Mouse (Mus musculus): ENCODE data around the gene Pdcd7.
A peak's percentile ranks its signal among the peaks of the same experiment; 100 is the strongest.
"Not testable (repeated sequence)": the region's sequence is repeated elsewhere in the genome, so short reads cannot be mapped to it uniquely, and the experiment has no call there.

Gene Pdcd7

GRCm38 (mm10) chr9:65345854-65346475, at the start of gene Pdcd7:
Gene Pdcd7 (plus strand): TSS chr9:65346104.
- DNase-seq (ENCODE audit: low read depth, low spot score): peak; percentile 97

- DNase-seq (ENCODE audit: low read depth, low spot score): no peak
Measured at GRCm38 (mm10) chr9:65297056-65297455, 48.8 kb upstream of the Pdcd7 start.

GRCm38 (mm10) chr9:65298761-65299160, 47.1 kb upstream of the Pdcd7 start:
- DNase-seq (ENCODE audit: low read depth, low spot score): no peak

- no peak for DNase-seq (ENCODE audit: low read depth, low spot score)
Measured at GRCm38 (mm10) chr9:65299650-65300049, 46.3 kb upstream of the Pdcd7 start.

- no peak for DNase-seq (ENCODE audit: low read depth, low spot score)
Measured at GRCm38 (mm10) chr9:65302327-65302983, 43.4 kb upstream of the Pdcd7 start.

GRCm38 (mm10) chr9:65303586-65303985, 42.3 kb upstream of the Pdcd7 start:
- DNase-seq (ENCODE audit: low read depth, low spot score): no peak

- no peak for DNase-seq (ENCODE audit: low read depth, low spot score)
Measured at GRCm38 (mm10) chr9:65304300-65304699, 41.6 kb upstream of the Pdcd7 start.

- DNase-seq (ENCODE audit: low read depth, low spot score): no peak
Measured at GRCm38 (mm10) chr9:65306672-65307071, 39.2 kb upstream of the Pdcd7 start.

- no peak for DNase-seq (ENCODE audit: low read depth, low spot score)
Measured at GRCm38 (mm10) chr9:65308011-65308410, 37.9 kb upstream of the Pdcd7 start.

- no peak for DNase-seq (ENCODE audit: low read depth, low spot score)
Measured at GRCm38 (mm10) chr9:65312669-65313357, 33.1 kb upstream of the Pdcd7 start.

- DNase-seq (ENCODE audit: low read depth, low spot score): no peak
Measured at GRCm38 (mm10) chr9:65313846-65314245, 32.1 kb upstream of the Pdcd7 start.

GRCm38 (mm10) chr9:65322255-65322900, 23.5 kb upstream of the Pdcd7 start:
- no peak for DNase-seq (ENCODE audit: low read depth, low spot score)

GRCm38 (mm10) chr9:65325971-65326370, 19.9 kb upstream of the Pdcd7 start:
- DNase-seq (ENCODE audit: low read depth, low spot score): no peak

- no peak for DNase-seq (ENCODE audit: low read depth, low spot score)
Measured at GRCm38 (mm10) chr9:65327371-65327770, 18.5 kb upstream of the Pdcd7 start.

- DNase-seq (ENCODE audit: low read depth, low spot score): no peak
Measured at GRCm38 (mm10) chr9:65333958-65334357, 11.9 kb upstream of the Pdcd7 start.

GRCm38 (mm10) chr9:65339146-65339545, 6.8 kb upstream of the Pdcd7 start:
- DNase-seq (ENCODE audit: low read depth, low spot score): no peak

- no peak for DNase-seq (ENCODE audit: low read depth, low spot score)
Measured at GRCm38 (mm10) chr9:65340414-65340813, 5.5 kb upstream of the Pdcd7 start.

- DNase-seq (ENCODE audit: low read depth, low spot score): not testable (repeated sequence)
Measured at GRCm38 (mm10) chr9:65345439-65345838, 465 bp upstream of the Pdcd7 start.

- DNase-seq (ENCODE audit: low read depth, low spot score): peak; percentile 44
Measured at GRCm38 (mm10) chr9:65346476-65347111, 690 bp downstream of the Pdcd7 start.

GRCm38 (mm10) chr9:65347112-65347850, 1.4 kb downstream of the Pdcd7 start:
- no peak for DNase-seq (ENCODE audit: low read depth, low spot score)

- DNase-seq (ENCODE audit: low read depth, low spot score): no peak
Measured at GRCm38 (mm10) chr9:65353251-65353650, 7.3 kb downstream of the Pdcd7 start.
